Mouse (Mus musculus): Measurements from ENCODE around the gene Dip2a.

Dip2a gene

DNA sequence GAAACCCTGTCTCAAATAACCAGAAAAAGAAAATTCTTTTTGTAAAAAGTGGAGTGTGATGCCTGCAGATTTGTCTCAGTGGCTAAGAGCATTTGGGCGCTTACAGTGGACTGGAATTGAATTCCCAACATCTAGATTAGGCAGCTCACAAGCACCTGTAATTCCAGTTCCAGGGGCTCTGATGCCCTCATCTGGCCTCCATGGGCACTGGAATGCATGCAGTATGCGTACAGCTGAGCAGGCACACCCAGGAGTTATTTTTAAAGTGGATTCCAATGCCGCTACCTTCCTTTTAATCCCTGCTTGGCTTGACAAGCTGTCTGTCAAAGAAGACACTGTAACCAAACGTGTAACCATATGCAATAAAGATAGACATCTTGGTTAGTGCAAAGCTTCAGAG is 105.7 kb downstream of the Dip2a start:
- no peak for DNase-seq

DNA sequence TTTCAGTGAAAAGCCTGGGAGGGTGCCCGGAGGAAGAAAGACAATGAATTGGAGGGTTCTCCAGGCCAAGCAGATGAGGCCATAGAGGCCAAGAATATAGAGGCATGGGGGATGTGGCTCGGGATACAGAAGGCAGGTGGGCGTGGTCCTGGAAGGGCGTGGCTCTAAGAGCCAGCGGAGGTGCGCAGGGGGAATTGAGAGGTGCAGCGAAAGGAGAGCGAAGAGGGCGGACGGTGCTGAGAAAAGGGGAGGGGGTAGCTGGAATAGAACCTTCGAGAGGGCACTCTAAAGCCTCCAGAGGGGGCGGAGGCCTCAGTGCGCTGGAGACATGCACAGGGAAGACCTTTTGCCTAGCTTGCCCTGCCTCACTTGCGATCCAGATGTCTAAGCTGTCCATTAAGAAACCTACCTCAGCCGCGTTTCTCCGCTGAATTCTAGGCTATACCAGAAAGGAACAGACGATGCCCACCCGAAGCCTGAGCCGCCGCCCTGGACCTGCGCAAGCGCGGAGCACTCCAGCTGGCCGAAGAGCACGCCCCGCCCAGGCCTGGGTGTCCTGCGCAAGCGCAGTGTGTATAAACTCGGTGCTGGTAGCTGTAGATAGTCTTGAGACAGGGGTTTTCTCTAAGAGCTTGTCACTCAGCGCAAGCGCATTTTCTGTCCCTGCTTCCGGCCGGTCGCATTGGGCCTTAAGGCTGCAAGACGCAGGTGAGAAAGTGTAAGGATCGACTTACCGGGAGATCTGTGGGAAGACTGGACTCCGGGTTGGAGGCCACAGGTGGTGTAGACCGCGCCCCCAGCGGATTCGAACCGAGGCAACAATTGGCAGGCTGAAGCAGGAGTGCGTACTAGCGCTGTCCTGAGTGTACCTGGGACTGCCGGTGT is 107.5 kb downstream of the Dip2a start, which contains the start of gene Prmt2:
Gene Prmt2, minus strand, starts transcription at position 525 of the 885 bp plus-strand sequence.
- DNase-seq = peak; percentile 92

GRCm38 (mm10) chr10:76229627-76230026 is 115.5 kb downstream of the Dip2a start:
- DNase-seq = peak in 1 of 2 experiments; percentile 8

DNA sequence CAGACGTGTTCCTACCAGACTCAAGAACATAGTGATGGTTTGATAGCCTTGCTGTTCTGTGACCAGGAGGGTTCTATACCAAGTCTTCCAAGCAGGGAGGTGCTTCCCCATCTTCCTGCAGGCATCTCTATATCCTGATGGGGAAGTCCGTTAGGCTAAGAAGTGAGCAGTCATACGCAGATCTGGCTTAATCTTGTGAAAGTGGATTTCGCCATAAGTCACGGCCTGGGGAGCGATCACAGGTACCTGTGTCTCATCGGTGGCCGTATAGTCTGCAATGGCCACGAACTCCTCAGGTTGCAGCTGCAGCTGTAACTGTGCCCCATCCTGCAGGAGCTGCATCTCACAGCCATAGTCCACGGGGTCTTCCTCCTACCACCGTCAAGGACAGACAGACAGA is 119.1 kb downstream of the Dip2a start:
- no peak for DNase-seq

DNA sequence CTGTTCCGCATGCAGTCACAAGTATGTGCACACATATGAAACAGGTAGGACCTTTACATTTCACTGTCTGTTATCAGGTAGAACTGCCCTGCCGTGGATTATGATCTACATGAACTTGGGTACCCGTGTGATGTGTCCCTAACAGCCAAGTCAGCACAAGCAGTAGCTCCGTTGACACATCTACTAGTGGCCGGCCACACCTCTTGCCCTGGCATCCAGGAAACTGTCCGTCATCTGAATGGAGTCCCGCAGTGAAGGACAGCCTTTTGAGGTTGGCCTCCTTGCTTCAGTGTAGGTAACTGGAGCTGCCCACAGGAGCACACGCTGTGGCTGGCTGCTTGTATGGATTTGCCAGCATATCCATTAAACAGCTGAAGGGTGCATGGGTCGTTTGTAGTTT is 126.9 kb downstream of the Dip2a start:
- DNase-seq = no peak

- no peak for DNase-seq
These were observed 128.0 kb downstream of the Dip2a start for GRCm38 (mm10) chr10:76217056-76217455.

DNA sequence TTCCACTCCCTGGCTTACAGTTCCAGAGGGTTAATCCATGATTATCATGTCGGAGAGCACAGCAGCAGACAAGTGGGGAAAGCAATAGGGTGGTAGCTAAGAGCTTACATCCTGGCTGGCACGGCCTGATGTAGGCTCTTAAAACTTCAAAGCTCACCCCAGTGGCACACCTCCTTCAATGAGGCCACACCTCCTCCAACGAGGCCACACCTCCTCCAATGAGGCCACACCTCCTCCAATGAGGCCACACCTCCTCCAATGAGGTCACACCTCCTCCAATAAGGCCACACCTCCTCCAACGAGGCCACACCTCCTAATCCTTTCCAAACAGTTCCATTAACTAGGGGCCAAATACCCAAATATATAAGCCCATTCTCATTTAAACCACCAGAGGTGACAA is 130.9 kb downstream of the Dip2a start:
- DNase-seq = peak in 1 of 2 experiments; percentile 9

DNA sequence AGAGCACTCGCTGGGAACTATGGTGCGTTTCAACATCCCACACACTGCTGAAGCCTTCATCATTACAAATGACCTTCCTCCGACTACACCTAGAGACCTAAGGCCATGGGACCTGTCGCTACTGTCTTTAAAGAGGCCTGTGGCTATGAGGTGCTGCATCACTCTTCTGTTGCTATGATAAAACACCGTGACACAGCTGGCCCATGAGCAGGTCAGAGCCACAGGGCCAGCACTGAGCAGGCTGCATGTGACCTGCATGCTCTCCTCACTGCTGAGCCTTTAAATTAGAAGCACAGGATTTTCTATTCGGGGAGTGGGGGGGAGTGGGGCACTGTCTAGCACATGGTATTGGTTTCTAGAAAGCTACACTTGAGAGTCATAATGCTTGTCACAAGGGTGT is 133.0 kb downstream of the Dip2a start:
- no peak for DNase-seq

GRCm38 (mm10) chr10:76210806-76211205 is 134.3 kb downstream of the Dip2a start:
- no peak for DNase-seq
